Mouse (Mus musculus) lung, embryonic 14.5 days (tissue): ENCODE data around the gene Stap2. TPM values are rescaled to one million over a fixed set of nuclear protein-coding genes. Genes with fewer than 3 reads are reported as not detected.

Experiments
- ATAC-seq: fragments of 200-750 bp; cut with Nextera tagmentation; 2 replicates; pipeline ENCODE4 v1.8.0; 2017; ENCODE audit warnings: mild to moderate bottlenecking, moderate TSS enrichment, moderate library complexity; ENCODE audit not compliant: insufficient read depth
- DNase-seq: peaks from one replicate; pipeline ENCODE4 v3.0.0-alpha.2; 2015
- H3K27ac ChIP-seq: fragments of 300-500 bp; sonication (generic); 2 replicates; pipeline ENCODE4 v1.5.1; 2014; ENCODE audit warnings: low read depth, mild to moderate bottlenecking, moderate library complexity
- H3K27me3 ChIP-seq: fragments of 300-500 bp; sonication (generic); 2 replicates; pipeline ENCODE4 v1.6.1; 2014; ENCODE audit warnings: low read length, control low read depth; ENCODE audit not compliant: insufficient read depth
- H3K36me3 ChIP-seq: fragments of 300-500 bp; sonication (generic); 2 replicates; pipeline ENCODE4 v1.6.1; 2014; ENCODE audit warnings: control low read depth; ENCODE audit not compliant: insufficient read depth
- H3K4me1 ChIP-seq: fragments of 300-500 bp; sonication (generic); 2 replicates; pipeline ENCODE4 v1.6.1; 2014; ENCODE audit warnings: antibody characterized with exemption, control low read depth; ENCODE audit not compliant: insufficient read depth
- H3K4me2 ChIP-seq: fragments of 300-500 bp; sonication (generic); 2 replicates; pipeline ENCODE4 v1.6.1; 2014; ENCODE audit warnings: mild to moderate bottlenecking
- H3K4me3 ChIP-seq: fragments of 300-500 bp; sonication (generic); 2 replicates; pipeline ENCODE4 v1.5.1; 2014; ENCODE audit warnings: low read depth, low read length
- H3K9ac ChIP-seq: fragments of 300-500 bp; sonication (generic); 2 replicates; pipeline ENCODE4 v1.6.1; 2014
- H3K9me3 ChIP-seq: fragments of 300-500 bp; sonication (generic); 2 replicates; pipeline ENCODE4 v1.6.1; 2016; ENCODE audit warnings: low read depth, low read length, control low read depth
- CTCF ChIP-seq: IDR thresholded peaks from 2 replicates; pipeline ENCODE4 v1.5.1; 2016; ENCODE audit warnings: antibody characterized with exemption, low read depth
- WGBS: fragments of 180-500 bp; shearing (Covaris S2); extraction: QIAGEN DNeasy Blood & Tissue Kit; methylation state at CpG from one replicate; pipeline ENCODE4 v1.1.7; 2014; 5-methylcytosine and 5-hydroxymethylcytosine counted together
- polyA plus RNA-seq: library from polyadenylated mRNA; unstranded; fragments of >200 nt; fragmentation: Nextera tagmentation; extraction: Ambion mirVana; gene quantifications from 2 replicates; pipeline ENCODE4 v1.2.1, GENCODE M21; 2014

The Stap2 gene
- polyA plus RNA-seq, 1 experiment from 2014 or later, result 14.4 TPM

DNA sequence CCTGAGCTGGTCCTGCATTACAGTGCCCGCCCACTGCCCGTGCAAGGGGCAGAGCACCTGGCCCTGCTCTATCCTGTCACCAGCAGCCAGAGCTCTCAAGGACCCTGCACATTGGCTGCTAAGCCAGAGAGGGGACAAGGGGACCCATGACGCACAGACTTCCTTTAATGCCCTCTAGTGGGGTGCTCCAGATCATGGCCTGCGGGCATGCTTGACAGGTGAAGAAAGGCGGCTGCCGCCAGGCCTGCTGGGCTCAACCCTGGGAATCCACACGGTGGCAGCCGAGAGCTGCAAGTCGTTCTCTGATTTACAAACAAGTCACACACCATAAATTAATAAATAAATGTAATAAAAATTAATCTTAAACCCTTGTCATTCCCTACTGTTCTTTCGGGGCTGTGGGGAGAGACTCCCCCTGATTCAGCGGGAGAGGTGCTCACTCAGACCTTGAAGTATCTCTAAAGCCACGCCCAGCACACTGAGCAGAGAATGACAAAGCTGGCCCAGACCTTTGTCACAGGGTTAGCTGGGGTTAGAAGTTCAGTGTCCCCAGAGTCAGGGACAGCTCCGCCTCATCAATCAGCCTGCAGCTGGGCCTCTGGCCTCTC, 29.0 kb downstream of the Stap2 start:
- Histone ChIP-seq H3K27ac (no peak overlapping the region), H3K9me3 (no peaks in the 10 kb centered on the region), H3K4me1 (no peaks in the 10 kb centered on the region), H3K4me3 (no peak overlapping the region), H3K4me2 (peak overlapping the region; percentile 3; the same call in 1 of the 2 replicates), H3K36me3 (0 out of 2 replicates have a peak, but pooled peaks cover 3% of the 10 kb centered on the region), H3K27me3 (peaks cover 4% of the 10 kb centered on the region; the same call in 1 of the 2 replicates), H3K9ac (no peak overlapping the region)
- TF ChIP-seq CTCF, result peak; percentile 80
- ATAC-seq, result peak; percentile 81
- peak; percentile 87 for DNase-seq
- 12% methylated on average over 13 of the region's 13 CpGs for WGBS

- Histone ChIP-seq H3K4me1 (0 out of 2 replicates have a peak, but pooled peaks cover 3% of the 10 kb centered on the region), H3K9ac (no peak overlapping the region; the same call in 1 of the 2 replicates), H3K9me3 (no peaks in the 10 kb centered on the region), H3K4me2 (peak overlapping the region; percentile 90; the same call in 1 of the 2 replicates), H3K36me3 (peaks cover 20% of the 10 kb centered on the region; the same call in 1 of the 2 replicates), H3K27me3 (peaks cover 16% of the 10 kb centered on the region; the same call in 1 of the 2 replicates), H3K4me3 (peak overlapping the region; percentile 48), H3K27ac (no peak overlapping the region)
- DNase-seq (no peak), ATAC-seq (no peak)
- no peak for TF ChIP-seq CTCF
- 31% methylated on average over 22 of the region's 22 CpGs for WGBS
Measured at GRCm38 (mm10) chr17:55971453-55971852, 33.9 kb downstream of the Stap2 start.

- H3K27me3 ChIP-seq, result peaks cover 16% of the 10 kb centered on the region; the same call in 1 of the 2 replicates
- peak within 1 kb of the TSS; percentile 48 for H3K4me3 ChIP-seq
- TF ChIP-seq CTCF, result 0 out of 2 replicates have a peak, but pooled peaks have one; percentile 18
- DNase-seq, result peak; percentile 59
- peak within 1 kb of the TSS; percentile 65 for H3K9ac ChIP-seq
- H3K4me2 ChIP-seq, result peak within 1 kb of the TSS; percentile 90
- H3K9me3 ChIP-seq, result no peaks in the 10 kb centered on the region
- H3K4me1 ChIP-seq, result 0 out of 2 replicates have a peak, but pooled peaks cover 3% of the 10 kb centered on the region
- peaks cover 25% of the 10 kb centered on the region; the same call in 1 of the 2 replicates for H3K36me3 ChIP-seq
- ATAC-seq, result peak; percentile 68
- WGBS, result 8% methylated on average over 55 of the region's 55 CpGs
- no peak within 1 kb of the TSS for H3K27ac ChIP-seq
Measured at GRCm38 (mm10) chr17:55969966-55970891, 35.2 kb downstream of the Stap2 start, which contains the start of gene Shd. Gene Shd (plus strand): TSS chr17:55970467.

DNA sequence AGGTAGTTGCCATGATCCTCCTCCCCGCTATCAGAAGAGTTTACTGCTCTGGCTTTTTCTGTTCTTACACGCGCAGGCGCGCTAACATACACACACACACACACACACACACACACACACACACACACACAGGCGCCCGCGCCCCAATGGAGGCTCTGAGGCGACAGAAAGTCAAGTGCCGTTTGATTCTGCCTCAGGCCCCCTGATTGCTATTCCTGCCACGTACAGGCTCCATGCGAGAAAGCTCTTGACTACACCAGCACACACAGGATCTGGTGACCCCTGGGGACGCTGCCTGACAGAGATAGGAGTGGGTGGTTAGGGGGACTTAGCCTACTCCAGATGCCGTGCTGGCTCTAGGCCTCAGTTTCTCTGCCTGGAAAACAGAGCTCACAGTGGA, 35.8 kb downstream of the Stap2 start:
- Histone ChIP-seq H3K9me3 (no peaks in the 10 kb centered on the region), H3K4me3 (no peak overlapping the region), H3K4me2 (0 out of 2 replicates have a peak overlapping the region, but pooled peaks have one; percentile 90), H3K27ac (no peak overlapping the region), H3K9ac (no peak overlapping the region), H3K27me3 (peaks cover 16% of the 10 kb centered on the region; the same call in 1 of the 2 replicates), H3K36me3 (peaks cover 32% of the 10 kb centered on the region; the same call in 1 of the 2 replicates), H3K4me1 (0 out of 2 replicates have a peak, but pooled peaks cover 3% of the 10 kb centered on the region)
- DNase-seq (no peak), ATAC-seq (no peak)
- no peak for TF ChIP-seq CTCF
- 49% methylated on average over 14 of the region's 14 CpGs for WGBS

GRCm38 (mm10) chr17:55968210-55968609, 37.2 kb downstream of the Stap2 start:
- H3K36me3 ChIP-seq, result peaks cover 42% of the 10 kb centered on the region; the same call in 1 of the 2 replicates
- no peak overlapping the region for H3K4me3 ChIP-seq
- H3K9me3 ChIP-seq, result no peaks in the 10 kb centered on the region
- H3K4me1 ChIP-seq, result 0 out of 2 replicates have a peak, but pooled peaks cover 3% of the 10 kb centered on the region
- WGBS, result 46% methylated on average over 7 of the region's 7 CpGs
- peaks cover 16% of the 10 kb centered on the region; the same call in 1 of the 2 replicates for H3K27me3 ChIP-seq
- H3K4me2 ChIP-seq, result no peak overlapping the region
- H3K9ac ChIP-seq, result no peak overlapping the region
- ATAC-seq (no peak), DNase-seq (no peak)
- H3K27ac ChIP-seq, result no peak overlapping the region
- TF ChIP-seq CTCF, result no peak

GRCm38 (mm10) chr17:55967186-55967585, 38.2 kb downstream of the Stap2 start:
- H3K36me3 ChIP-seq, result peaks cover 49% of the 10 kb centered on the region; the same call in 1 of the 2 replicates
- H3K4me1 ChIP-seq, result 0 out of 2 replicates have a peak, but pooled peaks cover 3% of the 10 kb centered on the region
- no peak for TF ChIP-seq CTCF
- ATAC-seq (no peak), DNase-seq (no peak)
- no peak overlapping the region for H3K27ac ChIP-seq
- H3K9ac ChIP-seq, result no peak overlapping the region
- H3K4me2 ChIP-seq, result no peak overlapping the region
- H3K9me3 ChIP-seq, result no peaks in the 10 kb centered on the region
- H3K27me3 ChIP-seq, result peaks cover 16% of the 10 kb centered on the region; the same call in 1 of the 2 replicates
- WGBS, result 91% methylated on average over 4 of the region's 4 CpGs
- H3K4me3 ChIP-seq, result no peak overlapping the region
